Mouse (Mus musculus): ENCODE results near the gene Nsun7.

Nsun7 gene

DNA sequence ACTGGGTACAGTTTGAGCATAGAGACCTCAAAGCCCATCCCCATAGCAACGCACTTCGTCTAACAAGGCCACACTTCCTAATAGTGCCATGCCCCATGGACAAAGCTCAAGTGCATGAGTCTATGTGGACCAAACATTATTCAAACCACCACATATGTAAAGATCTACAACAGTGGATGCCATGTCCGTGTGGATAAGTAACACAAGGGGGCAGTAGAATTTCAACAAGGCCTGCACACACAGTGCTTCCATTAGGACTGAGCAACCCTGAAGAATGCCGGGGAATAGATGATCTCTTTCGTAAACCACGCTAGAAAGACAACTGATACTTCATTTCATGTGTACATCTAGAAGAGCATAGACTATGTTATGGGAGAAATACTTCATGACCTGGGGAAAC is 21.0 kb downstream of the Nsun7 start:
- DNase-seq, result no peak

GRCm38 (mm10) chr5:66294106-66294625 is 34.5 kb downstream of the Nsun7 start:
- DNase-seq, result no peak

DNA sequence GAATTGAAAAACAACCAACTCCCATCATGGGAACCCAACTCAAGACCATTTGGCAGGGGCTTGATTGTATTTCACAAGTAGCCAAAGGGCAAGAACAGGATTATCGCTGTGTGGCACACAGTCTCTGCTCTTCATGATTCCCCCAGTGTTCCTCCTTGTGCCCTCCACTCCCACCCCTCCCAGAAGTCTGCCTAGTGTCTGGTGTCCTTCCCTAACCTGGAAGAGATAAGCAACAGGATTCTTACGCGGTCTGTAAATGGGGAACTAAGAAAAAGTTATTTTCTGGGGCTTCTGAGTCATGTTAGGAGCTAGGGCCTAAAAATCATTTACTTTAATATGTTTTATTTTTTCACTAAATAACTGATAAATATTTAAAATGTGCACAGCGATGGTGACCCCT is 35.3 kb downstream of the Nsun7 start:
- no peak for DNase-seq

DNA sequence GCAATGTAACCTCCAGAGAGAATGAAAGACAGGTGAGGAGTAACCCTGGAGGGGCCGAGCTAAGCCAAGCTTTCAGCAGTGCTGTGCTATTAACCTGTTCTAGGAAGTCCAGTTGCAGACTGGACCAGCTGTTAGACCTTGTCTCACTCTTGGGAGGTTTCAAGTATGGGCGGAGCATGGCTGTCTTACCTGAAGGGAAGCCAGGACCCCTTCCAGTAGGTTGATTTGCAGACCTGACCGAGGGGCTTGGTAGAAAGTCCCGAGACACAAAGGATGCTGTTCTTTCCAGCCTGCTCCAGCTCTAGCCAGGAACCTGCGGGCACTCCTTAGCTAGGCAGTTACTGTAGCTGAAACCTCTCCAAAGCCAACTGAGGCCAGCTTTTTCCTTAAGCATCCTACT is 36.4 kb downstream of the Nsun7 start:
- DNase-seq, result no peak

DNA sequence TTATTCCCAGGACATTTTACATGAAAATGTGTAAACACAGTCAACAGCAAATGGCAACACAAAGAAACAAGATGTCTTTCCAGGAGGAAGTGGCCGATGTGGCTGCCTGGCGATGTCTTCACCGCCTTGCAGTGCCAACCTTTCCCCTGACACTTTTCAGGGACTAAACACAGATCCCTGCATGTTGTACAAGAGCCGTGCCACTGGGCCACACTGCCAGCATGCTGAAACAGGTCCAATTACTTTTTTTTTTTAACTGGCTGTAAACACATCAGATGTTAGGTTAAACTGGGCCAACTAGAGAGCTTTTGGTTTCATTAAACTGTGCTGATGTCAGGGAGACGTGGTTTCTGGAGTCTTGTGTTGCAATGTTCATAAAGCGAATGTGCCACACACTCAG is 39.2 kb downstream of the Nsun7 start:
- DNase-seq, result no peak

DNA sequence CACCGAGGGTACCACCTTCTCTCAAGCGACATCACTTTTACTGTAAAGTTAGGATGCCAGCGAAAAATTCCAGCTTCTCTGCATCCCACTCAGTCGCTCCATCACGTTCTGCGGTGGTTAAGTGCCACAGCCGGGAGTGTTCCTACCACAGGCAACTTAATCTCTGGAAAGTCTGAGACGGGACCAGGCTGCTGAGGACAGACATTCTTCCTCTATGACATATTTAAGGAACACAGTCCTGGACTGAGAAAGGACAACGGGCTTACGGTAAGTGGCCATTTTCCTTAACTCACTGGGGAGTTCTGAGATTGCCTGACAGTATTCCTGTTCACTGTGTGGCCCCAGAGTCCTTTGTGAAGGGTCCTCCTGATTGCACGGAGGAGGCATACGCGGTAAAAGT is 40.9 kb downstream of the Nsun7 start:
- no peak for DNase-seq

GRCm38 (mm10) chr5:66302085-66302815 is 42.6 kb downstream of the Nsun7 start:
- DNase-seq, result no peak

- no peak for DNase-seq
Observed at GRCm38 (mm10) chr5:66302873-66303272, 43.2 kb downstream of the Nsun7 start.

GRCm38 (mm10) chr5:66304300-66305067 is 44.8 kb downstream of the Nsun7 start:
- no peak for DNase-seq

GRCm38 (mm10) chr5:66305511-66305910 is 45.8 kb downstream of the Nsun7 start:
- no peak for DNase-seq

GRCm38 (mm10) chr5:66310328-66310727 is 50.6 kb downstream of the Nsun7 start:
- no peak for DNase-seq

- DNase-seq, result no peak
Observed at GRCm38 (mm10) chr5:66310806-66311205, 51.1 kb downstream of the Nsun7 start.

DNA sequence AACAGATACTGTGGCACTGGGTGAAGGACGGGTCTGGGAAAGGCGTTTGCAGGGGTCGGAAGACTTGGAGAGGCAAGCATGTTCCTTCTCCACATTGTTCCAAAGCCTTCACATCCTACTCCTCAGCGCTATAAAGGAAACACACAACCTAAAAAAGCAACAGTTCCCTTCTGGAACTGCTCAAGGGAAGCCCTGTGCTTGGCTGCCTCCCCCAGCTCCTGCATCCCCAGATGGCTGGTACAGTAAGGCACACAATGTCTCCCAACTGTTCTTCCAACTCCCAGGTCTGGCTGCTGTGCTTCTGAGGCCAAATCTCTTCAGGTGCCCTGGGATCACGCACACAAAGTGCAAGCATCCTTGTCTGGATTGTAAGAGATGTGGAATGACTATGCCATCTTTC is 56.1 kb downstream of the Nsun7 start:
- DNase-seq, result no peak

GRCm38 (mm10) chr5:66319341-66319740 is 59.6 kb downstream of the Nsun7 start:
- peak; percentile 39 to 50 for DNase-seq

- DNase-seq, result no peak
Observed at GRCm38 (mm10) chr5:66319827-66320404, 60.2 kb downstream of the Nsun7 start.

DNA sequence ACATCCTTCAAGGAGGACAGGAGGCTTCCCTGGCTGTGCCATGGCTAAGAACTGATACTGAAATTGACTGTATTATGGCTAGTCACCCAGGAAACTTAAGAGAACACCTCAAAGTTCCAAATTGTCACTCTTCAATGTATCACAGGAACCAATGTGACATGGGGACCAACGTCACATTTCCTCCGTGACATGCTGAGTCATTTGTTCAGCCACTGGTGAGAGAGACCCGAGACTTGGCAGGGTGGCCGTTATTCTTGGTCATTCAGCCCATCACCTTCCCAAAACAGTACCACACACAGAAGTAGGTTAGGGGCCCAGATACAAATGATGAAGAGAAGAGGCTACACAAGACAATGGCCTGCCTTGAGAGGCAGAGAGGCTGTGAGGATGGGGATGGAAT is 63.4 kb downstream of the Nsun7 start:
- no peak for DNase-seq

GRCm38 (mm10) chr5:66323603-66324002 is 63.9 kb downstream of the Nsun7 start:
- DNase-seq, result no peak

DNA sequence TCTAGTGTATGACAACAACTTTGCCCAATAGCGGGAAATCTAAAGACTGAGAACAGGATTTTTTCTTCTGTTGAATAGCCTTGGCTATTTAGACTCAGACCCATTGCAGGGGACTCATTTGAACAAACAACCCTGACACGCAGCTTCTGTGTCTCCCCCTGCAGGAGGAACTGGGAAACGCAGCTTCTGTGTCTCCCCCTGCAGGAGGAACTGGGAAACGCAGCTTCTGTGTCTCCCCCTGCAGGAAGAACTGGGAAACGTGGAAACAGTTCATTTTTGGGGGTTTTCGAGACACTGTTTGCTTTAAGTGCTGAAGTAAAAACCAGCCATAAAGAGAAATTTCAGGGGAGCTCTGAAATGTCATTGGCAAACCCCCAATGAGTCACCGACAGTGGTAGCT is 66.7 kb downstream of the Nsun7 start:
- no peak for DNase-seq

DNA sequence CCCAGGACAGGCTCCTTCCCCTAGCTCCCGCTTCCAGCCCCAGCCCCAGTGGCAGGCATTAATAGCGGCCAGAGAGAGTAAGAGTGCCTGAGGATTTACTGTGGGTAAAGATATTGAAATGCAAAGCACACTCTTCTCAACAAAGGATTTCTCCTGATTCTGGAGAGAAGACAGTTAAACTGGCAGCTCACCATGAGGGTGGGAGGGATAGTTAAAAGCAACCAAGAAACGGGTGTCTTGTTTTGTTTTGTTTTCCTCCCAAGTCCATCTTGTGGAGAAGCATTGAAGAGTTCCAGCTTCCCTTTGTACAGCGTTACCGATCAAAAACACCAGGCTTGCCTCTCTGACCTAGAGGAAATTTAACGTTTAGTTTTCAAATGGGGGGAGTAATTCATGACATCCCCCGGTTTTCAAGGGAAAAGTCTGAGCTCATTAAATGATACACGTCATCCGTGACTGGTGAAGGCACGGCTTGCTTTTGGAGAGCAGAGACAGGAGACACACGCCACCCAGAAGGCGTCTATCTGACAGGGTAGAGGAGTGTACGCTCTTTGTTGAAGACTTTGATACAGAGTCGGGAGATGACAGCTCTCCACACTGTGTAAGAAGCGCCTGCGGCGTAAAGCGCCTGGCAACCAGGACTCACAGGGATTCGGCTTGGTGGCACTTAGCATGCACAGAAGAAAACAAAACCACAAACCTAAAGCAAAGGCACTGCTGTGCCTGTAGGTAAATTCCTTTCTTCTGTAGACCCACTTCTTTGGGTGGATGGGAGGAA is 68.4 kb downstream of the Nsun7 start:
- no peak for DNase-seq

GRCm38 (mm10) chr5:66328766-66329165 is 69.1 kb downstream of the Nsun7 start:
- DNase-seq, result no peak

- no peak for DNase-seq
Observed at GRCm38 (mm10) chr5:66330806-66331205, 71.1 kb downstream of the Nsun7 start.

DNA sequence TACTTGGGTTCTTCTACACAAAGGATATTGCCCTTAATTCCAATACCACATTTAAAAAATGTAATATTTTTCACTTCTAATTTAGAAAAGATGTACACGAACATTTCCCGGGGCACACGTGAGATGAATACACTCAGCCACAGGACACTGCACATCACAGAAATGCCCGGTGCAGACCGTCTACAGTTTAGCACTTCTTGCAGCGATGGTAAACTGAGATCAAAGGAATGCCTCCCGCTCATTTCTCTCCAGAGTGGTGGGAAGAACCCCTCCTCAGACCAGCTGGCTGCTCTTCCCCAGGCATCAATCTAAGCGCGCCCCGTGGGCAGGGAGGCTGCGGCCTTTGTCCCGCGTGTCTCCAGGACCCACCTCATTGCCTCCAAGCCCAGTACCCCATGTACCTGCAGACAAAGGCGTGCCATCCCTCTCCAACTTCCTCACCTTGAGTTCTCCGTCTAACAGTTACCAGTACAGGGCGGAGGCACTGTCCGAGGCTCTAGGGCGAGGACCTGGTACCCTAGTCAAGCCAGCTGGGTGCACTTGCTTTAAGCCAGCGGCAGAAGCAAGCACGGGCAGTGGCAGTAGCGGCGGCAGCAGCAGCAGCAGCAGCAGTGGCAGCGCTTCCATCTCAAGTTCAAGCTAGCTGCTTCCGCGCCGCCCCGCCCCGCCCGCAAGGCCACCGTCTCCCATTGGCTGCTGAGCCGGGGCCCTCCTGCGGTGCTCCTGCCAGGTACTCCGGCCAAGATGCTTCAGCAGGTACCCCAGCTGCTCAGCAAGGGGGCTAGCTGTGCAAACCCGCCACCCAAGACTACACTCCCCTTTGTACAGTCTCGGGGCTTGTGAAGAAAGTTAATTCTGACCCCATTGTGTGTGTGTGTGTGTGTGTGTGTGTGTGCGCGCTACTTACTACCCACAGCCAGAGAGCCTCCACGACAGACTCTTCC is 77.6 kb downstream of the Nsun7 start:
- DNase-seq, result peak; percentile 55 to 59

Measured in lung, adult 18-20 months (tissue).